Mouse (Mus musculus) bone marrow macrophage, adult 2 months (primary cell): ENCODE measurements at regions not wholly inside any gene's neighbourhood (a gene's known extent, or its start where the extent isn't known, plus 50 kb on each side); places are given as distances from the start of the nearest gene placed in this dataset.

Experiments
- H3K27ac ChIP-seq: 2 replicates; pipeline ENCODE4 v1.5.1; 2012; ENCODE audit warnings: low read depth, low read length; ENCODE audit not compliant: insufficient read depth
- H3K4me1 ChIP-seq: 2 replicates; pipeline ENCODE4 v1.6.1; 2012; ENCODE audit warnings: low read length; ENCODE audit not compliant: control insufficient read depth, insufficient read depth
- H3K4me3 ChIP-seq: 2 replicates; pipeline ENCODE4 v1.5.1; 2012; ENCODE audit warnings: mild to moderate bottlenecking, low read length, moderate library complexity; ENCODE audit not compliant: insufficient read depth
- CTCF ChIP-seq: IDR thresholded peaks from 2 replicates; pipeline ENCODE4 v1.5.1; 2012; ENCODE audit warnings: low read depth, mild to moderate bottlenecking, low read length, moderate library complexity
- POLR2A ChIP-seq: IDR thresholded peaks from 2 replicates; pipeline ENCODE4 v1.6.1; 2012; ENCODE audit warnings: mild to moderate bottlenecking, low read depth, low read length, borderline replicate concordance

- Histone ChIP-seq H3K4me3 (no peak overlapping the region), H3K27ac (no peak overlapping the region), H3K4me1 (no peaks in the 10 kb centered on the region)
- TF ChIP-seq POLR2A (no peak), CTCF (no peak)
These were observed 120.5 kb upstream of the Dyrk2 start for GRCm38 (mm10) chr10:118990500-118990899.

DNA sequence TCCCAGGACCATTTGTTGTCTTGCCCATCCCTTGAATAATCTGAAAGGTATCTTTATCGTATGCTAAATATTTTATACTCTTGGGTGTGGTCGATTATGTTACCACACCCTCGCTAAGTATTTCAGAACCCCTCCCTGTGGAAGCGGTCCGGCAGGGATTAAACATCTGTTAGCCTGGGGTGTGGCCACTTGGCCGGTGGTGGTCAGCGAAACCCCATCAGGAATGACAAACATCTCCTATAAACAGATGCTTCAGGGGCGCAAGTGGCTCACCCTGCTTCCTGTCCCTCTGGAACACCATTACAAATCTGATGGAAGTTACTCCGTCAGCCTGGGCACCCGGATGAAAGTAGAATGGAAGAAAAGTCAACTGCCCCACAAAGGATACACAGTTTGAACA lies 119.8 kb upstream of the Dyrk2 start:
- H3K4me3 ChIP-seq, result no peak overlapping the region
- no peak for TF ChIP-seq POLR2A
- TF ChIP-seq CTCF, result no peak

GRCm38 (mm10) chr10:118988249-118988648 lies 118.2 kb upstream of the Dyrk2 start:
- H3K4me1 ChIP-seq, result no peaks in the 10 kb centered on the region
- TF ChIP-seq CTCF (no peak), POLR2A (no peak)
- H3K27ac ChIP-seq, result no peak overlapping the region
- H3K4me3 ChIP-seq, result no peak overlapping the region

More for the DNA sequence above, 119.8 kb upstream of the Dyrk2 start:
- Histone ChIP-seq H3K4me1 (no peaks in the 10 kb centered on the region), H3K27ac (no peak overlapping the region)

- no peak overlapping the region for H3K4me3 ChIP-seq
- no peak for TF ChIP-seq CTCF
- peaks cover 4% of the 10 kb centered on the region; the same call in 1 of the 2 replicates for H3K4me1 ChIP-seq
- H3K27ac ChIP-seq, result no peak overlapping the region
These were observed 114.6 kb upstream of the Dyrk2 start for GRCm38 (mm10) chr10:118984580-118984979.

GRCm38 (mm10) chr10:118981446-118981845 lies 111.4 kb upstream of the Dyrk2 start:
- TF ChIP-seq POLR2A (no peak), CTCF (no peak)
- Histone ChIP-seq H3K4me3 (no peak overlapping the region), H3K4me1 (peaks cover 4% of the 10 kb centered on the region; the same call in 1 of the 2 replicates), H3K27ac (no peak overlapping the region)

GRCm38 (mm10) chr10:118979339-118979738 lies 109.3 kb upstream of the Dyrk2 start:
- H3K4me3 ChIP-seq, result no peak overlapping the region
- H3K27ac ChIP-seq, result no peak overlapping the region
- H3K4me1 ChIP-seq, result peaks cover 4% of the 10 kb centered on the region; the same call in 1 of the 2 replicates
- TF ChIP-seq CTCF (no peak), POLR2A (no peak)

DNA sequence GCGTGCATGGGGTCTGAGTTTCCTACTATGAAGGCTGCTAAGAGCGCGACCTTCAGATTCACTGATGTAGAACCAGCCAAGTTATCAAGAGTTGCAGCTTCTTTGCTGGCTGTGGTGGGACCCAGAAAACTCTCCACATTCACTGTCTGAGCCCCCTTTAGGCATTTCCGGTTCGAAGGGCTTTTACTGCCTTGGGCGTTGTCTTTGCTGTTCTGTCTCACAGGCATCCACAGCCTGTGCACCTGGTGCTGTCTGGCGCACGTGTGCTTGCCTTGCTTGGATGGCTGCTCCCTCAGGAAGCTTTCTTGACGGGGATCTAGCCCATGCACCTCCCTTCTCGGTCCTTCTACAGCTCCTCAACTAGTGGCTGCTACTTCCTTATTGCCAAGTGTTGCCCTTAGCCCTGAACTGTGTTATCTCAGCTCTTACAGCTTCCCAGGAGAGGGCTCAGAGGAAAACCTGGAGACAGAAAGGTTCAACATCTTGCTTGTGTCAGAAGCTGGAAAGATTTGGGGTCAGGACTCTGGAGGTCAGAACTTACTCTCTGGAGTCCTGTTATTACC lies 108.3 kb upstream of the Dyrk2 start:
- TF ChIP-seq POLR2A, result no peak
- no peak for TF ChIP-seq CTCF
- H3K27ac ChIP-seq, result no peak overlapping the region
- peaks cover 4% of the 10 kb centered on the region; the same call in 1 of the 2 replicates for H3K4me1 ChIP-seq
- no peak overlapping the region for H3K4me3 ChIP-seq

- TF ChIP-seq POLR2A, result no peak
- TF ChIP-seq CTCF, result no peak
- no peak overlapping the region for H3K4me3 ChIP-seq
- no peaks in the 10 kb centered on the region for H3K4me1 ChIP-seq
- H3K27ac ChIP-seq, result no peak overlapping the region
These were observed 106.4 kb upstream of the Dyrk2 start for GRCm38 (mm10) chr10:118976447-118976846.

DNA sequence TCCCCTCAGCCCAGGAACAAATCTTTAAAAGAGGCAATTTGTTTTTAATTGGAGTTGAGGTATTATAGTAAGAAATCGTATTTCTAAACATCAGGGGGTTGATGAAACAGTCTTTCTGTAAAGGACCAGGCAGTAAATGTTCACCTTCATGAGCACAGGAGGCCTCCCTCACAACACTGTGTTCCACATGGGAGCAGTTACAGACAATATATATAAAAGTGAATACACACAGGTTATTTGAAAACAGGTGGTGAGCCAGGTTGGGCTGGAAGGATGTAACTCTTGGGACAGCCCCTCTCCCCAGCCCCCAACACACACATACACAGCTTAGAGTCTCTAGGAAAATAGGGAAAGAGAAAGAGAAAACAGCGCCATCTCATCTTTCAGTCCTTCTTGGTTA lies 105.8 kb upstream of the Dyrk2 start:
- TF ChIP-seq CTCF (no peak), POLR2A (no peak)
- no peak overlapping the region for H3K27ac ChIP-seq
- H3K4me1 ChIP-seq, result no peaks in the 10 kb centered on the region
- H3K4me3 ChIP-seq, result no peak overlapping the region

DNA sequence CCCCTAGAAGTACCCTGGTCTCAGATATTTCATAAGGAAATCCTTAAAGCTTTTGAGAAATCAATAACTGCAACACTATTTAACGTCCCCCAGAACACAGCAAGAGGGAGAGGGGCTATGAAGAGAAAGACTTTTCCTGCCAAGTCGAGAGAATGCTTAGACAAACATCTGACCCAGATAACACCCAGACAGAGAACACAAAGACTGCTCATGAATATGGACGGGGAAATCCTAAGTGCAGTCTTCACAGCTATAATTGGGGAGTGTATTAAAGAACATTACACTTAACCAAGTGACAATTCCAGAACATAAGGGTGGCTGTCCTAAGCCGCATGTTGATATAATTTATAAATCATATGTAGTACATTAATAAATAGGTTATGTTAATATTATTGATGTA lies 103.3 kb upstream of the Dyrk2 start:
- no peak overlapping the region for H3K27ac ChIP-seq
- no peak for TF ChIP-seq POLR2A
- TF ChIP-seq CTCF, result no peak
- no peaks in the 10 kb centered on the region for H3K4me1 ChIP-seq
- H3K4me3 ChIP-seq, result no peak overlapping the region

GRCm38 (mm10) chr10:118972626-118973025 lies 102.6 kb upstream of the Dyrk2 start:
- TF ChIP-seq CTCF, result no peak
- no peak for TF ChIP-seq POLR2A
- no peak overlapping the region for H3K27ac ChIP-seq
- no peak overlapping the region for H3K4me3 ChIP-seq
- no peaks in the 10 kb centered on the region for H3K4me1 ChIP-seq
